Mouse (Mus musculus): ENCODE data around the gene Zfp526. TPM values are rescaled to one million over a fixed set of nuclear protein-coding genes. Genes with fewer than 3 reads are reported as not detected.
A peak's percentile ranks its signal among the peaks of the same experiment; 100 is the strongest.

Gene Zfp526
- polyA plus RNA-seq, 1 experiment, result 9.7 TPM

- no peak overlapping the region for H3K4me3 ChIP-seq (ENCODE audit: insufficient read depth, low read length)
- H3K4me1 ChIP-seq (ENCODE audit: control insufficient read depth, insufficient read depth, low read length), result peaks cover 17% of the 10 kb centered on the region
- TF ChIP-seq POLR2A (IDR thresholded peaks at IDR 0.05; ENCODE audit: low read depth, low read length) (no peak), CTCF (IDR thresholded peaks at IDR 0.05; ENCODE audit: borderline replicate concordance, insufficient read depth, low read length) (no peak)
- H3K27ac ChIP-seq (ENCODE audit: insufficient read depth, low read length), result no peak overlapping the region
Measured at GRCm38 (mm10) chr7:25272445-25273258, 51.4 kb downstream of the Zfp526 start.

- no peak for TF ChIP-seq POLR2A (IDR thresholded peaks at IDR 0.05; ENCODE audit: low read depth, low read length)
- TF ChIP-seq CTCF (IDR thresholded peaks at IDR 0.05; ENCODE audit: borderline replicate concordance, insufficient read depth, low read length), result no peak
- Histone ChIP-seq H3K4me1 (ENCODE audit: control insufficient read depth, insufficient read depth, low read length) (peaks cover 17% of the 10 kb centered on the region), H3K4me3 (ENCODE audit: insufficient read depth, low read length) (no peak overlapping the region), H3K27ac (ENCODE audit: insufficient read depth, low read length) (no peak overlapping the region)
Measured at GRCm38 (mm10) chr7:25273259-25274241, 52.3 kb downstream of the Zfp526 start.

GRCm38 (mm10) chr7:25274571-25274970 is 53.3 kb downstream of the Zfp526 start:
- peaks cover 17% of the 10 kb centered on the region for H3K4me1 ChIP-seq (ENCODE audit: control insufficient read depth, insufficient read depth, low read length)

GRCm38 (mm10) chr7:25274996-25275395 is 53.8 kb downstream of the Zfp526 start:
- H3K27ac ChIP-seq (ENCODE audit: insufficient read depth, low read length), result no peak overlapping the region
- H3K4me3 ChIP-seq (ENCODE audit: insufficient read depth, low read length), result no peak overlapping the region
- TF ChIP-seq CTCF (IDR thresholded peaks at IDR 0.05; ENCODE audit: borderline replicate concordance, insufficient read depth, low read length), result no peak
- TF ChIP-seq POLR2A (IDR thresholded peaks at IDR 0.05; ENCODE audit: low read depth, low read length), result no peak
- peaks cover 14% of the 10 kb centered on the region for H3K4me1 ChIP-seq (ENCODE audit: control insufficient read depth, insufficient read depth, low read length)

More at GRCm38 (mm10) chr7:25274571-25274970, 53.3 kb downstream of the Zfp526 start:
- no peak overlapping the region for H3K27ac ChIP-seq (ENCODE audit: insufficient read depth, low read length)
- TF ChIP-seq POLR2A (IDR thresholded peaks at IDR 0.05; ENCODE audit: low read depth, low read length) (no peak), CTCF (IDR thresholded peaks at IDR 0.05; ENCODE audit: borderline replicate concordance, insufficient read depth, low read length) (no peak)
- H3K4me3 ChIP-seq (ENCODE audit: insufficient read depth, low read length), result no peak overlapping the region

- Histone ChIP-seq H3K4me1 (ENCODE audit: control insufficient read depth, insufficient read depth, low read length) (peaks cover 14% of the 10 kb centered on the region), H3K4me3 (ENCODE audit: insufficient read depth, low read length) (no peak overlapping the region), H3K27ac (ENCODE audit: insufficient read depth, low read length) (peak overlapping the region; percentile 28)
- no peak for TF ChIP-seq POLR2A (IDR thresholded peaks at IDR 0.05; ENCODE audit: low read depth, low read length)
- no peak for TF ChIP-seq CTCF (IDR thresholded peaks at IDR 0.05; ENCODE audit: borderline replicate concordance, insufficient read depth, low read length)
Measured at GRCm38 (mm10) chr7:25275555-25276298, 54.5 kb downstream of the Zfp526 start.

Other genes starting within 250 kb of the Zfp526 start
- gene Rabac1, start 248.7 kb upstream of the Zfp526 start, polyA plus RNA-seq (2011; ENCODE audit: insufficient read length, low read depth, missing spikeins), result 105 and 117 TPM in 2 replicates
- 0.19 and 0.35 TPM in 2 replicates for gene Atp1a3, start 215.5 kb upstream of the Zfp526 start, polyA plus RNA-seq (2011; ENCODE audit: insufficient read length, low read depth, missing spikeins)
- 31.6 and 45.3 TPM in 2 replicates for gene Grik5, start 149.1 kb upstream of the Zfp526 start, polyA plus RNA-seq (2011; ENCODE audit: insufficient read length, low read depth, missing spikeins)
- gene Zfp574, start 148.9 kb upstream of the Zfp526 start, polyA plus RNA-seq (2011; ENCODE audit: insufficient read length, low read depth, missing spikeins), result 10.3 and 11.0 TPM in 2 replicates
- gene Pou2f2, start 41.7 kb upstream of the Zfp526 start, polyA plus RNA-seq (2011; ENCODE audit: insufficient read length, low read depth, missing spikeins), result 0.07 and 0.68 TPM in 2 replicates
- 2.3 and 2.5 TPM in 2 replicates for gene Dedd2, start 810 bp upstream of the Zfp526 start, polyA plus RNA-seq (2011; ENCODE audit: insufficient read length, low read depth, missing spikeins)
- 70.6 and 72.5 TPM in 2 replicates for gene Gsk3a, start 16.4 kb downstream of the Zfp526 start, polyA plus RNA-seq (2011; ENCODE audit: insufficient read length, low read depth, missing spikeins)
- 64.5 and 70.9 TPM in 2 replicates for gene Erf, start 29.3 kb downstream of the Zfp526 start, polyA plus RNA-seq (2011; ENCODE audit: insufficient read length, low read depth, missing spikeins)
- gene Cic, start 46.3 kb downstream of the Zfp526 start, polyA plus RNA-seq (2011; ENCODE audit: insufficient read length, low read depth, missing spikeins), result 138 and 152 TPM in 2 replicates
- 46.2 and 48.8 TPM in 2 replicates for gene Pafah1b3, start 76.6 kb downstream of the Zfp526 start, polyA plus RNA-seq (2011; ENCODE audit: insufficient read length, low read depth, missing spikeins)
- gene Prr19, start 80.0 kb downstream of the Zfp526 start, polyA plus RNA-seq (2011; ENCODE audit: insufficient read length, low read depth, missing spikeins), result not detected in 2 replicates
- not detected in 2 replicates for gene Tmem145, start 84.7 kb downstream of the Zfp526 start, polyA plus RNA-seq (2011; ENCODE audit: insufficient read length, low read depth, missing spikeins)
- 32.9 and 38.3 TPM in 2 replicates for gene Megf8, start 95.7 kb downstream of the Zfp526 start, polyA plus RNA-seq (2011; ENCODE audit: insufficient read length, low read depth, missing spikeins)
- gene Cnfn, start 148.3 kb downstream of the Zfp526 start, polyA plus RNA-seq (2011; ENCODE audit: insufficient read length, low read depth, missing spikeins), result not detected in 2 replicates
- 4.6 and 19.4 TPM in 2 replicates for gene Lipe, start 177.3 kb downstream of the Zfp526 start, polyA plus RNA-seq (2011; ENCODE audit: insufficient read length, low read depth, missing spikeins)
- gene Cxcl17, start 191.5 kb downstream of the Zfp526 start, polyA plus RNA-seq (2011; ENCODE audit: insufficient read length, low read depth, missing spikeins), result not detected in 2 replicates

Measured in embryonic fibroblast, embryonic 13.5 days (primary cell).